Mouse (Mus musculus) thymus, adult 2 months (tissue): ENCODE results near the gene 5730455P16Rik. TPM values are rescaled to one million over a fixed set of nuclear protein-coding genes. Genes with fewer than 3 reads are reported as not detected.
"Not testable (repeated sequence)": the region's sequence is repeated elsewhere in the genome, so short reads cannot be mapped to it uniquely, and the experiment has no call there.

Source experiments
- DNase-seq: peaks from one replicate; pipeline ENCODE4 v3.0.0; 2021
- H3K27ac ChIP-seq: fragments of 200-500 bp; 2 replicates; pipeline ENCODE4 v1.5.1; 2012; ENCODE audit warnings: low read length, control low read depth; ENCODE audit not compliant: control insufficient read depth, insufficient read depth
- H3K27me3 ChIP-seq: fragments of 200-500 bp; 2 replicates; pipeline ENCODE4 v1.6.1; 2012; ENCODE audit warnings: mild to moderate bottlenecking, low read length, moderate library complexity, mixed read lengths; ENCODE audit not compliant: control insufficient read depth, insufficient read depth
- H3K36me3 ChIP-seq: fragments of 200-500 bp; 2 replicates; pipeline ENCODE4 v1.6.1; 2012; ENCODE audit warnings: mild to moderate bottlenecking, low read length, moderate library complexity; ENCODE audit not compliant: control insufficient read depth, insufficient read depth
- H3K4me1 ChIP-seq: fragments of 200-500 bp; replicated peaks from 2 replicates; pipeline ENCODE4 v1.6.1; 2012; ENCODE audit warnings: low read length; ENCODE audit not compliant: control insufficient read depth, insufficient read depth
- H3K4me3 ChIP-seq: fragments of 200-500 bp; 2 replicates; pipeline ENCODE4 v1.5.1; 2012; ENCODE audit warnings: mild to moderate bottlenecking, low read length, control low read depth, moderate library complexity; ENCODE audit not compliant: control insufficient read depth, insufficient read depth
- CTCF ChIP-seq: fragments of 200-500 bp; IDR thresholded peaks from 2 replicates; pipeline ENCODE4 v1.5.1; 2012; ENCODE audit warnings: mild to moderate bottlenecking, control low read depth, low read length, moderate library complexity, borderline replicate concordance; ENCODE audit not compliant: control insufficient read depth, poor library complexity, insufficient read depth; ENCODE audit errors: extremely low read depth
- POLR2A ChIP-seq: fragments of 200-500 bp; IDR thresholded peaks from 2 replicates; pipeline ENCODE4 v1.6.1; 2012; ENCODE audit warnings: mild to moderate bottlenecking, low read length, control low read depth, moderate library complexity; ENCODE audit not compliant: control insufficient read depth, poor library complexity, insufficient read depth; ENCODE audit errors: extremely low read depth
- WGBS: fragments of 180-500 bp; shearing (Covaris S2); methylation state at CpG from one replicate; pipeline ENCODE4 v1.1.7; 2018; 5-methylcytosine and 5-hydroxymethylcytosine counted together
- polyA plus RNA-seq: library from polyadenylated mRNA; depleted of rRNA; stranded (reverse); fragments of >200 nt; gene quantifications from 2 replicates; pipeline ENCODE4 v1.2.3, GENCODE M21; 2012

Gene 5730455P16Rik
- polyA plus RNA-seq, 1 experiment: 5.4 TPM

GRCm38 (mm10) chr11:80419743-80420142 lies 41.9 kb upstream of the 5730455P16Rik start:
- Histone ChIP-seq H3K27ac (no peak overlapping the region), H3K27me3 (no peaks in the 10 kb centered on the region), H3K4me1 (no peaks in the 10 kb centered on the region; the same call in 1 of the 2 replicates), H3K36me3 (0 out of 2 replicates have a peak, but pooled peaks cover 3% of the 10 kb centered on the region), H3K4me3 (no peak overlapping the region)
- no peak for DNase-seq
- TF ChIP-seq POLR2A: no peak
- TF ChIP-seq CTCF: no peak
- 90% methylated on average over 1 of the region's 1 CpGs for WGBS

GRCm38 (mm10) chr11:80417085-80417484 lies 39.3 kb upstream of the 5730455P16Rik start:
- TF ChIP-seq CTCF: no peak
- no peak for TF ChIP-seq POLR2A
- H3K27me3 ChIP-seq: no peaks in the 10 kb centered on the region
- no peak overlapping the region for H3K27ac ChIP-seq
- no peaks in the 10 kb centered on the region for H3K4me1 ChIP-seq
- no peak overlapping the region for H3K4me3 ChIP-seq
- WGBS: 93% methylated on average over 5 of the region's 5 CpGs
- no peak for DNase-seq
- H3K36me3 ChIP-seq: 0 out of 2 replicates have a peak, but pooled peaks cover 4% of the 10 kb centered on the region

- Histone ChIP-seq H3K36me3 (peaks cover 29% of the 10 kb centered on the region), H3K27me3 (no peaks in the 10 kb centered on the region), H3K4me1 (no peaks in the 10 kb centered on the region), H3K4me3 (no peak overlapping the region), H3K27ac (no peak overlapping the region)
- no peak for DNase-seq
- 98% methylated on average over 2 of the region's 2 CpGs for WGBS
- TF ChIP-seq POLR2A (no peak), CTCF (no peak)
These were observed 32.5 kb upstream of the 5730455P16Rik start for GRCm38 (mm10) chr11:80410377-80410776.

DNA sequence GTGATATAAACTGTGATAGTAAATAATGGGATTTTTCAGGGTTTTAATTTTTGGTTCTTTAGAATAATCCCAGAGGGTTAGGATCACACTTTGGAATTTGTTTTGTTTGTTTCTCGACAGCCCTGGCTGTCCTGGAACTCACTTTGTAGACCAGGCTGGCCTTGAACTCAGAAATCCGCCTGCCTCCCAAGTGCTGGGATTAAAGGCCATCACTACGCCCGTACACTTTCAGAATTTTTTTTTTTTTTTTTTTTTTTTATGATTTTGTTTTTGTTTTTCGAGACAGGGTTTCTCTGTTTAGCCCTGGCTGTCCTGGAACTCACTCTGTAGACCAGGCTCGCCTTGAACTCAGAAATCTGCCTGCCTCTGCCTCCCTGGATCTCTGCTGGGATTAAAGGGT lies 30.0 kb upstream of the 5730455P16Rik start:
- WGBS: 96% methylated on average over 6 of the region's 6 CpGs
- not testable (repeated sequence) for H3K27ac ChIP-seq, H3K4me3 ChIP-seq, DNase-seq, H3K4me1 ChIP-seq, H3K27me3 ChIP-seq
- peaks cover 44% of the 10 kb centered on the region for H3K36me3 ChIP-seq

- Histone ChIP-seq H3K27ac (no peak overlapping the region), H3K4me3 (no peak overlapping the region), H3K36me3 (peaks cover 91% of the 10 kb centered on the region), H3K27me3 (no peaks in the 10 kb centered on the region), H3K4me1 (no peaks in the 10 kb centered on the region)
- WGBS: 96% methylated on average over 4 of the region's 4 CpGs
- TF ChIP-seq CTCF (no peak), POLR2A (no peak)
- no peak for DNase-seq
These were observed 18.8 kb upstream of the 5730455P16Rik start for GRCm38 (mm10) chr11:80396617-80397016.

DNA sequence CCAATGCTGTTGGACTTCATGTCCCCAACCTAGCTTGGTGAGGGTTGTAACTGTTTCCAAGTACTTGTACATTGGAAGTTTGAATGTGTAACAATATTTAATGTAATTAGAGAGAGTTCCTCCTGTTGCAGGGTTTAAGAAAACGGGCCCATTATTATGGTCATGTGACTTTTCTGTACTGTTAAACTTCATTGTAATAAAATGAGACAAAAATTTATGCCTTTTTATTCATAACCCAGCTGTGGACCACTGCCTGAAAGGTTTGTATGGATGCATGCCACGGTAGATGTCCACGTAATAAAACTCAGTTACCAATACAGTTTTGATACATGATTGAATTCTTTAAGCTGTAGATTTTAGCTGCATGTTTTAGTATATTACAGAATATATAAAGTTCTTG lies 18.1 kb upstream of the 5730455P16Rik start:
- Histone ChIP-seq H3K4me1 (no peaks in the 10 kb centered on the region), H3K27me3 (no peaks in the 10 kb centered on the region), H3K27ac (no peak overlapping the region), H3K36me3 (peaks cover 94% of the 10 kb centered on the region), H3K4me3 (no peak overlapping the region)
- TF ChIP-seq POLR2A: no peak
- no peak for TF ChIP-seq CTCF
- 95% methylated on average over 3 of the region's 3 CpGs for WGBS
- DNase-seq: no peak

GRCm38 (mm10) chr11:80391407-80392120 lies 13.7 kb upstream of the 5730455P16Rik start:
- Histone ChIP-seq H3K27ac (no peak overlapping the region), H3K27me3 (no peaks in the 10 kb centered on the region), H3K36me3 (peaks cover 94% of the 10 kb centered on the region), H3K4me3 (no peak overlapping the region), H3K4me1 (peaks cover 2% of the 10 kb centered on the region; the same call in 1 of the 2 replicates)
- 92% methylated on average over 2 of the region's 2 CpGs for WGBS
- TF ChIP-seq POLR2A (no peak), CTCF (no peak)
- DNase-seq: no peak
